Mouse (Mus musculus) brain, embryonic 14.5 days (tissue): ENCODE measurements at regions not wholly inside any gene's neighbourhood (a gene's known extent, or its start where the extent isn't known, plus 50 kb on each side); places are given as distances from the start of the nearest gene placed in this dataset.

Experiments used
- DNase-seq: peaks from one replicate; pipeline ENCODE4 v3.0.0-alpha.2; 2011; ENCODE audit warnings: low read depth
- CTCF ChIP-seq: fragments of 200-500 bp; IDR thresholded peaks from 2 replicates; pipeline ENCODE4 v1.5.1; 2012; ENCODE audit warnings: inconsistent platforms, mild to moderate bottlenecking, moderate library complexity, borderline replicate concordance; ENCODE audit not compliant: insufficient read depth, insufficient read length; ENCODE audit errors: extremely low read depth
- POLR2A ChIP-seq: fragments of 200-500 bp; IDR thresholded peaks from 2 replicates; pipeline ENCODE4 v1.6.1; 2012; ENCODE audit warnings: mild to moderate bottlenecking, inconsistent platforms, borderline replicate concordance; ENCODE audit not compliant: poor library complexity, insufficient read depth, insufficient read length, severe bottlenecking; ENCODE audit errors: extremely low read depth

GRCm38 (mm10) chr4:71165802-71166201, 592.0 kb downstream of the Gm11232 start:
- TF ChIP-seq POLR2A: no peak
- TF ChIP-seq CTCF: no peak
- peak; percentile 54 for DNase-seq

- no peak for TF ChIP-seq CTCF
- TF ChIP-seq POLR2A: no peak
- DNase-seq: peak; percentile 22
Measured at GRCm38 (mm10) chr4:71131670-71132317, 597.0 kb upstream of the Megf9 start.

GRCm38 (mm10) chr4:71130946-71131669, 596.3 kb upstream of the Megf9 start:
- TF ChIP-seq POLR2A (no peak), CTCF (no peak)
- DNase-seq: peak; percentile 88

GRCm38 (mm10) chr4:71129306-71129705, 594.5 kb upstream of the Megf9 start:
- peak; percentile 83 for DNase-seq
- TF ChIP-seq CTCF (no peak), POLR2A (no peak)
